Mouse (Mus musculus) cerebellum, postnatal 10 days (tissue): ENCODE data around the gene 1700025G04Rik.

ENCODE experiments used
- DNase-seq, 2 experiments: peaks; one replicate each; pipeline ENCODE4 v3.0.0; 2021; ENCODE audit warnings: mixed read lengths in 2 of 2

The 1700025G04Rik gene

GRCm38 (mm10) chr1:152030546-152030945 is 59.4 kb downstream of the 1700025G04Rik start:
- no peak for DNase-seq

DNA sequence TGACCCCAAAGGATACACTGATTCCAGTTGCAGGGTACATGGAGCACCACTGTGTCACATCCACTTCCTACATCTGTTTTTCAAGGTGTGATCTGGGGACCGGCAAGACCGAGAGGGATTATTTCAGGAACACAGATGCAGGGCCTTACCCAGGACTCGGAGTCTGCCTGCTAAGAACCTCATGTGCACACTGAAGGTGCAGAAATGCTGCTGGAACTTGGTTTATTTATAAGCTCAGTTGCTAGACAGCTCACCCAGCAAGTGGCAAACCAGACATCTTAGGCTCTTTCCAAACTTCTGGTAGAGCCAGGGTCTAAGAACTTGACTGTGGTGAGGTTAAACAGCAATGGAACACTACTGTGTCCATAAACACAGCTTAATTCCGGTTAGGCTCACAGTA is 61.2 kb downstream of the 1700025G04Rik start:
- no peak for DNase-seq

DNA sequence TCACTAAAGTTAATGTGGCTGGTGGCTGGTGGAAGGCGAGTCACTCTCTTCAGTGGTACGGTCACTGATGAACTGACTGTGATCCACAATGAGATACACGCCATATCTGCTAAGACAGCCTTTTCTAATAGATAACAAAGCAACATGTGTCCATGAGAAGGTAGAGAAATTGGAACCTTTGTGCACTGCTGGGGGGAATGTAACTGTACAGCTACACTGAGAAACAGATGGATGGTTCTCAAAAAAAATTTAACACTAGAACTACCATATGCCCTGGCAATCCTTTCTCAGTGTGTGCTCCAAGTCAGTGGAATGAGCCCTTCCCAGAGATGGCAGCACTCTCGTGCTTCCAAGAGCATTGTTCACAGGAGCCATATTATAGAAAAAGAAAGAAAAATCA is 63.2 kb downstream of the 1700025G04Rik start:
- DNase-seq = peak; percentile 23 to 37

GRCm38 (mm10) chr1:152025308-152025707 is 64.6 kb downstream of the 1700025G04Rik start:
- no peak for DNase-seq

- no peak for DNase-seq
These were observed 65.7 kb downstream of the 1700025G04Rik start for GRCm38 (mm10) chr1:152024019-152024787.

DNA sequence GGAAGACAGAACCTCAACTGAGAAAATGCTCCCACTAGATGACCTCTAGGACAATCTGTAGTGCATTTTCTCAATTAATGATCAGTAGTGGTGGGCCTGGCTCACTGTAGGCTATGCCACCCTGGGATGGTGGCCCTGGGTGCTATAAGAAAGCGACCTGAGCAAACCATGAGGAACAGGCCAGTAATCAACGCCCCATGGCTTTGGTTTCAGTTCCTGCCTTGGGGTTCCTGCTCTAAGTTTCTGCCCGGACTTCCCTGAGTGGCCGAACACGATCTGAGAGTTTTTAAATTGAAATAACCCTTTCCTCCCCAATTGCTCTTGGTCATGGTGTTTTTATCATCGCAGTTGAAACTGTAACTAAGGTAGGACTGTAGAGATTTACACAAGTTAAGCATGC is 69.1 kb downstream of the 1700025G04Rik start:
- no peak for DNase-seq

GRCm38 (mm10) chr1:152020070-152020469 is 69.9 kb downstream of the 1700025G04Rik start:
- no peak for DNase-seq

- DNase-seq = no peak
These were observed 70.7 kb downstream of the 1700025G04Rik start for GRCm38 (mm10) chr1:152019196-152019595.

- peak; percentile 36 to 63 for DNase-seq
These were observed 71.6 kb downstream of the 1700025G04Rik start for GRCm38 (mm10) chr1:152018322-152018721.

DNA sequence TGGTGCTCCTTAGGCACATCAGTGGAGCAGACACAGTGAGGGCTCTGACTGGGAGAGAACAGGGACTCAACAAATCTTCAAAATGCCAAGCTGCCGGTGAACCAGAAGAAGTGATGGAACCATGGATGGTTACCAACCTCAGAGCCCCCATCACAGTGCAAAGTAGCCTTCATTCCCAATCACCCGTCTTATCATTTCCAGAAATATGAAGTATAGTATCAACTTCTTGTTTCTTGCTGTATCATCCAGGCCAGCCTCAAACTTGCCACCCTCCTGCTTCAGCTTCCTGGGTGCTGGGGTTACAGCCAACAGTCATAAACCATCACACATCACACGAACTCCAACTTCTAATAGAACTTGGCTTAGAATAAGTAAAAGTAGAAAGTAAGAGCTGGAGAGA is 73.3 kb downstream of the 1700025G04Rik start:
- DNase-seq = no peak

- no peak for DNase-seq
These were observed 74.3 kb downstream of the 1700025G04Rik start for GRCm38 (mm10) chr1:152015555-152016125.

- DNase-seq = no peak
These were observed 78.2 kb downstream of the 1700025G04Rik start for GRCm38 (mm10) chr1:152011741-152012140.

DNA sequence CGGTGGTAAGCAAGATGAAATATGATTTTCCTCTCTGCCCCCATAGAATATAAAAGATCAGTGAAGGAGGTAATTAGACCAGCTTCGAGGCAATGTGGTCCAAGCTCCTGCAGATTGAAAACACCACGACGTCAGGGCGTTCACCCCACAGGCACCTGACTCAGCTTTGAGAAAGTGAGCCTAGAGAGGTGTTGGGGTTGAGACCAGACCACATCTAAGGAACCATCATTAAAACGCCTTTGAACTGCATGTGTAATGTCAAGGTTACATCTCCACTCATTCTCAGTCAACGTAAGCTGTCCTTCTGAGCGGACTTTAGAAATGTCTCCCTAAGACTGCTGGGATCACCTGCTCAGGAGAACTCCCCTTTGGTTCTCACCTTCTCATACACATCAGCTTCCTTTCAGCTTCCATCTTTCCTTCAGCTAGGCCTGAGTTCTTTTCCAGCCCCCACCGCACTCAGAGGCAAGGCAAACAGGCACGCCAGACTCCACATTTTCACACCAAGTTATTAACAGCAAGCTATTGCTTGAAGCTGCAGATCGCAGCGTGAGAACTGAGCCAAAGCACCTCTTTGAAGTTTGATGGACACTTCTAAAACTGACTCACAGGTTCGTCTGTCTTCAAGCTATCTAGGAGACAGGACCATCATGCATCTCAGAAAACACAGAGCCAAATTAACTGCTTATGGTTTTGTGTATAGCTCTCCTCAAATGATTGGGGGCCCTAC is 79.5 kb downstream of the 1700025G04Rik start:
- DNase-seq = no peak

DNA sequence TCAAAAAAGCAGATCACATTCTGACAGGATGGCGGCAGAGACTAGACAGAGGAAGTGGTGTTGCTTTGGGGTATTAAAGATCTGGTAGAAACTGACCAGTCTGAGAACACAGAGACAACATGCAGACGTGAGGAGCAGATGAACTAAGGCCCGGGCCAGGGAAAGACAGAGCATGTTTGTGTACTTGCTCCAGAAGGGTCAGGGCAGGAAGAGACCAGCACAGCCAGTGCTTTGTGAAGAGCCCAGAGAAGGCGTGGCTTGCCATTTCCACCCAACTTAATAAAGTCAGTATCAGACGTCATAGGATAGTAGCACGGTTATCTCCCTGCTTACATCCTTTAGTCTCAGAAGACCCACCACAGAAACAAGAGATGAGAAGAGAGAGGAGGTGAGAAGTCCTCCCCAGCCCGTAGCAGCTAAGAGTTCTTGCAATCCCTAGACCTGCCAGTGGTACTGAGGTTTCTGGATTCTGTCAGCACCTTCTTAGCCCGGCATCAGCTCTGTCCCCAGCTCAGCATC is 81.4 kb downstream of the 1700025G04Rik start:
- no peak for DNase-seq

- no peak for DNase-seq
These were observed 83.4 kb downstream of the 1700025G04Rik start for GRCm38 (mm10) chr1:152006529-152006928.

DNA sequence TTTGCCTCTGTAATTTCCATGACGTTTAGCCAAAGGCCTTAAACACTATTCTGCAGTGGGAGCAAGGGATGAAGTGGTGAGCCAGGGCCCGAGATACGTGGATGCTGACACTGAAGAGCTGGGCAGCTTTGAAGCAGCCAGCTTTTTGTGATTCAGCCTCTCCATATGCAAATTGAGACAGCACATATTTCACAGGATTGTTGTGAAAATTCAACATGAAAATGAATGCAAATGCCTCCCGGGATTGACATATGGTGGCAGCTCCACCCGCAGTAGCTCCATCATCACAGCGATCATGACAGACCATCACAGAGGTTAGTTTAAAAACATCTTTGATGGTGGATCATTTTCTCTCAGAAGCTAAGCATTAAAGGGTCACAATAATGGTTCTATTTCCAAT is 85.4 kb downstream of the 1700025G04Rik start:
- no peak for DNase-seq

DNA sequence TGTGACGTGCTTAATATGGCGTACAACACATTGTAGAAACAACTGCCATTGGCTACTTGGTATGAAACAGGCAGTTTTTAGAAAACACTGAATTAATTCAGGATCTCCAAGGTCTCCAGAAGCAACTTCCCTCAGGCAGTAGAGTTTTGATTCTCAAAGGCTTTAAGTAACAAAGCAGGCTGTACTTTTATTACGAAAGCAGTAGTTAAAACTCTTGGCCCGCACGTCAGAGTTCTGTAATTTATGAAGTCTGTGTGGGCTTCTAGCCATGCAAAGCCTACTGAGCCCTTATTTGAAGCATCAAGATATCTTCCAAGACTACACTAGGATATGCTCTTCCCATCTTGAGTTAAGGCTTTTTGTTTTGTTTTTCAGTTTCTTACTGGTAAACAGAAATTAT is 89.5 kb downstream of the 1700025G04Rik start:
- no peak for DNase-seq

DNA sequence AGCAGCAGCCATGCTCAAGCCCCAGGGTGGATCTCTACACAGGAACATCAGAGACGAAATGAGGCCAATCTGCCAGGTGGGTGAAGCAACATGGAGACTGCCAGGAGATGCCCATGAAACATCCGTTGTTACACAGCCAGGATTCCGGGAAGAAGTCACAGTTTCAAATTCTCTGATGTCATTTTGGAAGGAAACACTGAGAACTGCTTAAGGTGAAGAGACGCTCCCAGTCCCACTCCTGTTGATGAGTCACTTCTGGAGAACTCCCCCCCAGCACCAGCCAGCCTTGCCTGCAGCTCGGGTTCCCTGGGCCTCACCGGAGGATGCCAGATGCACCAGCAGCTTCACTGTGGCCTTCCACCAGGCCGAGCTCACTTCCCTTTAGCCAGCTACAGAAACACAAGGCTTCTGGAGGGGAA is 90.5 kb downstream of the 1700025G04Rik start:
- peak; percentile 37 to 45 for DNase-seq

DNA sequence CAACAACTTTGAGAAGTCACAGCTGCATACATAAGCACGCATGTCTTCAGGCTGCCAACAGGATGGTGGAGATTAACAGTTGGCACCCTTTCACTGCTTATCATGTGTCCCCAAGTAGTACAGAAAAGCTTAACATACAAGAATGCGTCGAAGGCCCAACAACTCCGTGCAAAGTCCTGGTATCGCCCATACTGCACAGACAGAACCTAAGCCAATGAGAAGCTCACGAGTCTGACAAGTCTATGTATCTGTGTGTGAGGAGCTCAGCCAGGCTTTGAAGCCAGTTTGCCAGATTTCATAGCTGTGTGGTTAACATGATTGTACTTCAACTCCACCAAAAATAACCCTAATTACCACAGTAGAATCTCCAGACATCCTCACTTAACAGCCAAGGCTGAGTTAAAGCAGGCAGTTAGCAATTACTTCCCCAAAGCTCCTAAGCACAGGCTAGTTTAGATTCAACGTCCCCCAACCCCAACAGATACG is 91.2 kb downstream of the 1700025G04Rik start:
- DNase-seq = no peak

DNA sequence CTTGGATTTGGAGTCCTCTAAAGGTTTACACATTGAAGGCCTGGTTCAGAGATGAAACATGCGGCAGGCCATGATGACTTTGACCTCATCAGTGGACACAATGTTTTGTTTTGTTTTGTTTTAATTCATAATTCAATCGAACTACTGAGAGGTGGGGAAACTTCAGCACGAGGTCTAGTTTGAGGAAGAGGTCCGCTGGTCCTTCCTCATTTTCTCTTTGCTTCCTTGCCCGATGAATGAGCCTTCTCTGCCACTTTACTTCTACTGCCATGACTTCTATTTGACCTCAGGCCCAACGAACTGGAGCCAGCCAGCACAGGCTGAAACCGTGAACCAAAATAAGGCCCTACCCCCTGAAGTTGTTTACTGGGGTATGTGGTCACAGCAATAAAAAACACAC is 92.3 kb downstream of the 1700025G04Rik start:
- DNase-seq = no peak

- no peak for DNase-seq
These were observed 93.8 kb downstream of the 1700025G04Rik start for GRCm38 (mm10) chr1:151995948-151996697.

GRCm38 (mm10) chr1:151994271-151994670 is 95.7 kb downstream of the 1700025G04Rik start:
- peak; percentile 57 to 71 for DNase-seq

GRCm38 (mm10) chr1:151991505-151991904 is 98.4 kb downstream of the 1700025G04Rik start:
- DNase-seq = no peak
